Mouse (Mus musculus) liver, embryonic 14.5 days (tissue): ENCODE data around the gene Lgr6.

ENCODE experiments used
- CTCF ChIP-seq: IDR thresholded peaks from 2 replicates; pipeline ENCODE4 v1.5.1; 2016; ENCODE audit warnings: antibody characterized with exemption, low read depth, control low read depth
- EP300 ChIP-seq: IDR thresholded peaks from 2 replicates; pipeline ENCODE4 v1.6.1; 2016; ENCODE audit warnings: antibody characterized with exemption, low read depth

GRCm38 (mm10) chr1:135143940-135144339 is 38.9 kb upstream of the Lgr6 start:
- no peak for TF ChIP-seq CTCF
- no peak for TF ChIP-seq EP300
